Mouse (Mus musculus) hindbrain, embryonic 14.5 days (tissue): ENCODE measurements around the gene Prelid1. TPM values are rescaled to one million over a fixed set of nuclear protein-coding genes. Genes with fewer than 3 reads are reported as not detected.
A peak's percentile ranks its signal among the peaks of the same experiment; 100 is the strongest.

Experiments used
- ATAC-seq: fragments of 200-750 bp; cut with Nextera tagmentation; 2 replicates; pipeline ENCODE4 v1.8.0; 2017; ENCODE audit warnings: moderate number of reproducible peaks, mild to moderate bottlenecking, moderate TSS enrichment, moderate library complexity; ENCODE audit not compliant: low FRiP score
- DNase-seq: peaks from one replicate; pipeline ENCODE4 v3.0.0-alpha.2; 2015; ENCODE audit warnings: low spot score
- H3K27ac ChIP-seq: fragments of 300-500 bp; sonication (generic); 2 replicates; pipeline ENCODE4 v1.5.1; 2014; ENCODE audit warnings: mild to moderate bottlenecking, moderate library complexity
- H3K27me3 ChIP-seq: fragments of 300-500 bp; sonication (generic); 2 replicates; pipeline ENCODE4 v1.6.1; 2014; ENCODE audit warnings: mild to moderate bottlenecking, low read length, mixed read lengths; ENCODE audit not compliant: control insufficient read depth, insufficient read depth
- H3K36me3 ChIP-seq: fragments of 300-500 bp; sonication (generic); replicated peaks from 2 replicates; pipeline ENCODE4 v1.6.1; 2014; ENCODE audit not compliant: control insufficient read depth, insufficient read depth
- H3K4me1 ChIP-seq: fragments of 300-500 bp; sonication (generic); replicated peaks from 2 replicates; pipeline ENCODE4 v1.6.1; 2014; ENCODE audit warnings: antibody characterized with exemption, low read length, mixed read lengths; ENCODE audit not compliant: control insufficient read depth, insufficient read depth
- H3K4me2 ChIP-seq: fragments of 300-500 bp; sonication (generic); replicated peaks from 2 replicates; pipeline ENCODE4 v1.6.1; 2014; ENCODE audit warnings: mild to moderate bottlenecking, moderate library complexity
- H3K4me3 ChIP-seq: fragments of 300-500 bp; sonication (generic); replicated peaks from 2 replicates; pipeline ENCODE4 v1.5.1; 2014; ENCODE audit warnings: mild to moderate bottlenecking, low read length
- H3K9ac ChIP-seq: fragments of 300-500 bp; sonication (generic); 2 replicates; pipeline ENCODE4 v1.6.1; 2014
- H3K9me3 ChIP-seq: fragments of 300-500 bp; sonication (generic); 2 replicates; pipeline ENCODE4 v1.6.1; 2016; ENCODE audit warnings: low read length; ENCODE audit not compliant: control insufficient read depth
- WGBS: fragments of 180-500 bp; shearing (Covaris S2); extraction: QIAGEN DNeasy Blood & Tissue Kit; methylation state at CpG from one replicate; pipeline ENCODE4 v1.1.7; 2014; 5-methylcytosine and 5-hydroxymethylcytosine counted together
- polyA plus RNA-seq: library from polyadenylated mRNA; unstranded; fragments of >200 nt; fragmentation: Nextera tagmentation; extraction: Ambion mirVana; gene quantifications from 2 replicates; pipeline ENCODE4 v1.2.1, GENCODE M21; 2014

Prelid1 gene
- polyA plus RNA-seq, 1 experiment from 2014 or later: 348 TPM

GRCm38 (mm10) chr13:55329683-55330566, 9.6 kb downstream of the Prelid1 start, which contains the start of gene Mxd3:
Gene Mxd3, minus strand, starts transcription at chr13:55329823.
- H3K4me2 ChIP-seq: peak within 1 kb of the TSS; percentile 91
- no peaks in the 10 kb centered on the region for H3K27me3 ChIP-seq
- peak; percentile 80 for ATAC-seq
- H3K4me1 ChIP-seq: peaks cover 15% of the 10 kb centered on the region; the same call in 1 of the 2 replicates
- no peaks in the 10 kb centered on the region for H3K9me3 ChIP-seq
- peaks cover 14% of the 10 kb centered on the region for H3K36me3 ChIP-seq
- peak; percentile 82 for DNase-seq
- peak within 1 kb of the TSS; percentile 53 for H3K27ac ChIP-seq
- peak within 1 kb of the TSS; percentile 64 for H3K4me3 ChIP-seq
- WGBS: under 1% methylated on average over 66 of the region's 82 CpGs
- peak within 1 kb of the TSS; percentile 63 for H3K9ac ChIP-seq

- ATAC-seq: no peak
- no peaks in the 10 kb centered on the region for H3K9me3 ChIP-seq
- H3K9ac ChIP-seq: peak overlapping the region; percentile 63; the same call in 1 of the 2 replicates
- peaks cover 15% of the 10 kb centered on the region; the same call in 1 of the 2 replicates for H3K4me1 ChIP-seq
- H3K27ac ChIP-seq: 0 out of 2 replicates have a peak overlapping the region, but pooled peaks have one; percentile 53
- H3K36me3 ChIP-seq: peaks cover 6% of the 10 kb centered on the region
- 44% methylated on average over 14 of the region's 14 CpGs for WGBS
- no peak for DNase-seq
- peak overlapping the region; percentile 91 for H3K4me2 ChIP-seq
- H3K27me3 ChIP-seq: no peaks in the 10 kb centered on the region
- H3K4me3 ChIP-seq: peak overlapping the region; percentile 64
Measured at GRCm38 (mm10) chr13:55330567-55331400, 10.5 kb downstream of the Prelid1 start.

GRCm38 (mm10) chr13:55332331-55332730, 12.0 kb downstream of the Prelid1 start:
- Histone ChIP-seq H3K9me3 (no peaks in the 10 kb centered on the region), H3K36me3 (no peaks in the 10 kb centered on the region), H3K27me3 (no peaks in the 10 kb centered on the region), H3K4me1 (peaks cover 10% of the 10 kb centered on the region; the same call in 1 of the 2 replicates), H3K4me2 (no peak overlapping the region), H3K9ac (no peak overlapping the region), H3K27ac (no peak overlapping the region), H3K4me3 (no peak overlapping the region)
- ATAC-seq (no peak), DNase-seq (no peak)
- 91% methylated on average over 3 of the region's 3 CpGs for WGBS

- DNase-seq (no peak), ATAC-seq (no peak)
- Histone ChIP-seq H3K4me2 (no peak overlapping the region), H3K9ac (no peak overlapping the region), H3K4me3 (no peak overlapping the region), H3K27me3 (no peaks in the 10 kb centered on the region), H3K27ac (no peak overlapping the region), H3K36me3 (no peaks in the 10 kb centered on the region), H3K4me1 (no peaks in the 10 kb centered on the region), H3K9me3 (no peaks in the 10 kb centered on the region)
- WGBS: 85% methylated on average over 4 of the region's 4 CpGs
Measured at GRCm38 (mm10) chr13:55335701-55336100, 15.4 kb downstream of the Prelid1 start.

- WGBS: 59% methylated on average over 10 of the region's 10 CpGs
- no peak for DNase-seq
Measured at GRCm38 (mm10) chr13:55337341-55337975, 17.2 kb downstream of the Prelid1 start.

GRCm38 (mm10) chr13:55338131-55339054, 18.1 kb downstream of the Prelid1 start:
- no peaks in the 10 kb centered on the region for H3K27me3 ChIP-seq
- WGBS: 57% methylated on average over 12 of the region's 12 CpGs
- DNase-seq: no peak
- H3K9me3 ChIP-seq: no peaks in the 10 kb centered on the region
- ATAC-seq: no peak
- H3K27ac ChIP-seq: no peak overlapping the region
- H3K4me2 ChIP-seq: no peak overlapping the region
- no peak overlapping the region for H3K4me3 ChIP-seq
- H3K4me1 ChIP-seq: no peaks in the 10 kb centered on the region
- H3K36me3 ChIP-seq: no peaks in the 10 kb centered on the region
- H3K9ac ChIP-seq: no peak overlapping the region

More at GRCm38 (mm10) chr13:55337341-55337975, 17.2 kb downstream of the Prelid1 start:
- no peak for ATAC-seq
- no peaks in the 10 kb centered on the region for H3K36me3 ChIP-seq
- H3K4me1 ChIP-seq: no peaks in the 10 kb centered on the region
- H3K27ac ChIP-seq: no peak overlapping the region
- H3K27me3 ChIP-seq: no peaks in the 10 kb centered on the region
- H3K9me3 ChIP-seq: no peaks in the 10 kb centered on the region
- no peak overlapping the region for H3K4me3 ChIP-seq
- H3K4me2 ChIP-seq: no peak overlapping the region
- H3K9ac ChIP-seq: no peak overlapping the region

- WGBS: 38% methylated on average over 2 of the region's 2 CpGs
- H3K4me1 ChIP-seq: no peaks in the 10 kb centered on the region
Measured at GRCm38 (mm10) chr13:55339259-55339658, 19.0 kb downstream of the Prelid1 start.

GRCm38 (mm10) chr13:55342469-55342868, 22.2 kb downstream of the Prelid1 start:
- Histone ChIP-seq H3K9me3 (no peaks in the 10 kb centered on the region), H3K4me2 (no peak overlapping the region), H3K4me1 (no peaks in the 10 kb centered on the region), H3K9ac (no peak overlapping the region), H3K27ac (no peak overlapping the region), H3K27me3 (no peaks in the 10 kb centered on the region), H3K4me3 (no peak overlapping the region), H3K36me3 (peaks cover 39% of the 10 kb centered on the region)
- 43% methylated on average over 11 of the region's 11 CpGs for WGBS
- no peak for ATAC-seq
- DNase-seq: no peak

More at GRCm38 (mm10) chr13:55339259-55339658, 19.0 kb downstream of the Prelid1 start:
- ATAC-seq (no peak), DNase-seq (no peak)
- no peaks in the 10 kb centered on the region for H3K9me3 ChIP-seq
- H3K4me2 ChIP-seq: no peak overlapping the region
- H3K9ac ChIP-seq: no peak overlapping the region
- no peaks in the 10 kb centered on the region for H3K27me3 ChIP-seq
- no peak overlapping the region for H3K4me3 ChIP-seq
- peaks cover 7% of the 10 kb centered on the region for H3K36me3 ChIP-seq
- H3K27ac ChIP-seq: no peak overlapping the region
